Comparison of ENCODE assay signal across 8 mouse cellular contexts in genomic region chr14:51884598-51885331, GRCm38 (mm10). TPM values are rescaled to one million over a fixed set of nuclear protein-coding genes. Genes with fewer than 3 reads are reported as not detected.
DNase-seq lines count a peak whose midpoint lies in the region; ATAC-seq lines count a peak whose summit lies in the region.

TSS of gene Mettl17 (plus strand) at chr14:51884842.

- peak; percentile 99 for DNase-seq in CD4-positive, CD25-positive, alpha-beta regulatory T cell, adult 2 months (ENCODE audit: low read depth, low spot score)
- DNase-seq in fat pad, adult 2 months (ENCODE audit: extremely low read depth, low read depth, low spot score) = peak; percentile 76
- DNase-seq in kidney, postnatal 10 days = peak; percentile 97
- DNase-seq in natural killer cell, adult 2 months (ENCODE audit: low spot score in 2 of 2) = peak; percentile 95 to 96

- H3K4me3 ChIP-seq in brown adipose tissue, adult 24 weeks (ENCODE audit: insufficient read depth, low read depth, low read length) = peak within 1 kb of the TSS; percentile 86
- H3K4me3 ChIP-seq in heart, embryonic 13.5 days = peak within 1 kb of the TSS; percentile 80
- peak within 1 kb of the TSS; percentile 83 for H3K4me3 ChIP-seq in liver, embryonic 12.5 days
- peak within 1 kb of the TSS; percentile 71 for H3K4me3 ChIP-seq in stomach, embryonic 15.5 days (replicated peaks)

- under 1% methylated on average over 43 of the region's 43 CpGs for WGBS in heart, embryonic 13.5 days
- WGBS in liver, embryonic 12.5 days (ENCODE audit: insufficient replicate concordance) = under 1% methylated on average over 43 of the region's 43 CpGs
- WGBS in stomach, embryonic 15.5 days = 0% methylated on average over 43 of the region's 43 CpGs

- H3K27ac ChIP-seq in brown adipose tissue, adult 24 weeks (replicated peaks; ENCODE audit: low read depth, low read length) = no peak within 1 kb of the TSS
- peak within 1 kb of the TSS; percentile 80 for H3K27ac ChIP-seq in heart, embryonic 13.5 days (replicated peaks)
- H3K27ac ChIP-seq in liver, embryonic 12.5 days = peak within 1 kb of the TSS; percentile 72
- H3K27ac ChIP-seq in stomach, embryonic 15.5 days = peak within 1 kb of the TSS; percentile 84

- peak; percentile 89 for ATAC-seq in heart, embryonic 13.5 days (ENCODE audit: extremely low read depth, insufficient number of reproducible peaks, low FRiP score, low TSS enrichment)
- peak; percentile 97 for ATAC-seq in liver, embryonic 12.5 days
- ATAC-seq in stomach, embryonic 15.5 days (ENCODE audit: insufficient read depth, low FRiP score, low read depth) = peak; percentile 96

- peak within 1 kb of the TSS; percentile 88 for H3K9ac ChIP-seq in heart, embryonic 13.5 days
- H3K9ac ChIP-seq in liver, embryonic 12.5 days = peak within 1 kb of the TSS; percentile 72
- H3K9ac ChIP-seq in stomach, embryonic 15.5 days = peak within 1 kb of the TSS; percentile 46; the same call in 1 of the 2 replicates

- H3K4me2 ChIP-seq in heart, embryonic 13.5 days = peak within 1 kb of the TSS; percentile 94
- peak within 1 kb of the TSS; percentile 90 for H3K4me2 ChIP-seq in liver, embryonic 12.5 days
- peak within 1 kb of the TSS; percentile 74 for H3K4me2 ChIP-seq in stomach, embryonic 15.5 days

- no peaks in the 10 kb centered on the region for H3K9me3 ChIP-seq in heart, embryonic 13.5 days
- no peaks in the 10 kb centered on the region for H3K9me3 ChIP-seq in liver, embryonic 12.5 days (replicated peaks)
- no peaks in the 10 kb centered on the region for H3K9me3 ChIP-seq in stomach, embryonic 15.5 days

- H3K27me3 ChIP-seq in heart, embryonic 13.5 days (replicated peaks) = no peaks in the 10 kb centered on the region
- no peaks in the 10 kb centered on the region for H3K27me3 ChIP-seq in liver, embryonic 12.5 days (replicated peaks)
- H3K27me3 ChIP-seq in stomach, embryonic 15.5 days (replicated peaks) = no peaks in the 10 kb centered on the region

- peaks cover 40% of the 10 kb centered on the region for H3K36me3 ChIP-seq in heart, embryonic 13.5 days
- peaks cover 32% of the 10 kb centered on the region for H3K36me3 ChIP-seq in liver, embryonic 12.5 days
- peaks cover 29% of the 10 kb centered on the region; the same call in 1 of the 2 replicates for H3K36me3 ChIP-seq in stomach, embryonic 15.5 days

- no peaks in the 10 kb centered on the region for H3K4me1 ChIP-seq in brown adipose tissue, adult 24 weeks (ENCODE audit: control insufficient read depth, insufficient read depth, insufficient read length, low read length)
- H3K4me1 ChIP-seq in heart, embryonic 13.5 days = peaks cover 13% of the 10 kb centered on the region
- peaks cover 21% of the 10 kb centered on the region for H3K4me1 ChIP-seq in liver, embryonic 12.5 days
- peaks cover 11% of the 10 kb centered on the region; the same call in 1 of the 2 replicates for H3K4me1 ChIP-seq in stomach, embryonic 15.5 days

RNA-seq across cellular contexts. Expression of gene Mettl17, which starts in this region (rescaled TPM):
- polyA plus RNA-seq in brown adipose tissue, adult 24 weeks (2012; ENCODE audit: insufficient read depth, insufficient read length, missing spikeins) = 8.3 and 21.2 TPM in 2 replicates
- 38.3 and 40.5 TPM in 2 replicates for polyA plus RNA-seq in heart, embryonic 13.5 days (2015; fragmentation: Nextera tagmentation; extraction: Ambion mirVana)
- 19.6 and 20.4 TPM in 2 replicates for polyA plus RNA-seq in liver, embryonic 12.5 days (2016; fragmentation: Nextera tagmentation; extraction: Ambion mirVana)
- polyA plus RNA-seq in stomach, embryonic 15.5 days (2015; fragmentation: Nextera tagmentation; extraction: Ambion mirVana) = 50.7 and 57.7 TPM in 2 replicates
